Mouse (Mus musculus): ENCODE results near the gene Hoxd9.

DNA sequence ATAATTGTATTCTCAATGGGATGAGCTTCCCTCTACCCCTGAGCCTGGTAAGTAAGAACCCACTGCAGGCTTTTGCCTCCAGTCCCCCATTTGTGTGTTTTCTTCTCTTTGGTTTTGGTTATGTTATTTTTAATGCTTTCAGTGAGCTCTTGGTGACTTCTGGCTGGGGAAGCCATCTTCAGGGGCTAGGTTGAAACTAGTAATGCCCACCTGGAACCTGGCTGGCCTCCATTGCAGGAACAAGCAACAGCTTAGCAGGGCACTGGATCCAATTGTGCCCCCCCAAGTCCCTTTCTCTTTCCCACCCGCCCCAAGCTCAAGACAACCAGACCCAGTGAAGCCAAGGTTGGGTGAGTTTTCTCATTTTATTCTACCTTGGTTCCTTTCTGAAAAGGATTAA lies 2.1 kb upstream of the Hoxd9 start:
- TF ChIP-seq EP300 (IDR thresholded peaks at IDR 0.05; ENCODE audit: low read depth) (no peak), CTCF (IDR thresholded peaks at IDR 0.05; ENCODE audit: low read depth) (no peak)

All from heart, postnatal 0 days (tissue).